Mouse (Mus musculus) hindbrain, embryonic 15.5 days (tissue): ENCODE measurements at regions not wholly inside any gene's neighbourhood (a gene's known extent, or its start where the extent isn't known, plus 50 kb on each side); places are given as distances from the start of the nearest gene placed in this dataset.

Source experiments
- ATAC-seq: fragments of 200-750 bp; cut with Nextera tagmentation; 2 replicates; pipeline ENCODE4 v1.8.0; 2017; ENCODE audit warnings: low read depth, moderate number of reproducible peaks, moderate TSS enrichment; ENCODE audit not compliant: low FRiP score
- H3K27ac ChIP-seq: fragments of 300-500 bp; sonication (generic); replicated peaks from 2 replicates; pipeline ENCODE4 v1.5.1; 2015; ENCODE audit warnings: mild to moderate bottlenecking, inconsistent platforms
- H3K27me3 ChIP-seq: fragments of 300-500 bp; sonication (generic); 2 replicates; pipeline ENCODE4 v1.6.1; 2015; ENCODE audit warnings: control low read depth, inconsistent platforms
- H3K36me3 ChIP-seq: fragments of 300-500 bp; sonication (generic); 2 replicates; pipeline ENCODE4 v1.6.1; 2015; ENCODE audit warnings: control low read depth, inconsistent platforms
- H3K4me1 ChIP-seq: fragments of 300-500 bp; sonication (generic); replicated peaks from 2 replicates; pipeline ENCODE4 v1.6.1; 2015; ENCODE audit warnings: control low read depth, inconsistent platforms
- H3K4me2 ChIP-seq: fragments of 300-500 bp; sonication (generic); 2 replicates; pipeline ENCODE4 v1.6.1; 2015; ENCODE audit warnings: moderate library complexity, mild to moderate bottlenecking, inconsistent platforms
- H3K4me3 ChIP-seq: fragments of 300-500 bp; sonication (generic); 2 replicates; pipeline ENCODE4 v1.5.1; 2015; ENCODE audit warnings: mild to moderate bottlenecking, inconsistent platforms
- H3K9ac ChIP-seq: fragments of 300-500 bp; sonication (generic); 2 replicates; pipeline ENCODE4 v1.6.1; 2015; ENCODE audit warnings: inconsistent platforms
- H3K9me3 ChIP-seq: fragments of 300-500 bp; sonication (generic); 2 replicates; pipeline ENCODE4 v1.6.1; 2016; ENCODE audit warnings: control low read depth, inconsistent platforms
- WGBS: fragments of 180-500 bp; shearing (Covaris S2); methylation state at CpG from one replicate; pipeline ENCODE4 v1.1.7; 2015; 5-methylcytosine and 5-hydroxymethylcytosine counted together

DNA sequence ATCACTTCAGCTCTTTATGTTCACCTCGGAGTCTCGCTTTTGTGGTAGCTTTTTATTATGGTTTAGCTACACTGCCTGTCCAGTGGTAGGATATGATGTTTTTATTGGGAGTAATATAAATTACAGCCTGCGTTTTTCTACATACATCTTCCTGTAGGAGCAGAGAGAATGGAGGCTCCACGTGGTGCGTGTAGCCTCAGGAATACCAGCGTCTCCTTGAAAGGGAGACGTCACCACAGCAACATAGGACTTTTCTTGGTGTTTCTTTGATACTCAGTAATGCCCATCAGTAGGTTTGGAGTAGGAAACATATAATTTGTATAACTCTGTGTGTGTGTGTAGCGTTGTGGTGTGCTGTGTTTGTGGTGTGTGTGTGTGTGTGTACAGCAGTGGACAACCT is 150.7 kb downstream of the Ndufs4 start:
- Histone ChIP-seq H3K27ac (no peak overlapping the region), H3K4me2 (no peak overlapping the region), H3K9me3 (no peaks in the 10 kb centered on the region), H3K36me3 (no peaks in the 10 kb centered on the region), H3K9ac (no peak overlapping the region), H3K27me3 (no peaks in the 10 kb centered on the region), H3K4me3 (no peak overlapping the region), H3K4me1 (no peaks in the 10 kb centered on the region)
- 93% methylated on average over 8 of the region's 8 CpGs for WGBS
- no peak for ATAC-seq

DNA sequence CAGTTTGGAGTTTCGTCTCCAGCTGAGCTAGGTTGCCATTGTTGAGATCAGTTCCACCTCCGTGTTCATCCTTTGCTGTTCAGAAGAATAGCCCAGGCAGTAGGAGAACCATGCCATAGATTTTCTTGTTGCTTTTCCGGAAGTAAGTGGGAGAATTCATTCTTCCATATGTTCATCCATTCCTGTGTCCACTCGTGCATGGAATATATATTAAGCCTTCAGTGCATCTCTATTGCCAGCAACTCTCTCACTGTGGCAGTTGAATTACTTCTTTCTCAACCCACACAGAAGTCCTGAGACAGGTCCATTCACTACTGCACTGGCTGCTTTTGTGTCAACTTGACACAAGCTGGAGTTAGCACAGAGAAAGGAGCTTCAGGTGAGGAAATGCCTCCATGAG is 152.2 kb downstream of the Ndufs4 start:
- H3K27ac ChIP-seq: no peak overlapping the region
- H3K4me3 ChIP-seq: no peak overlapping the region
- H3K36me3 ChIP-seq: no peaks in the 10 kb centered on the region
- WGBS: 78% methylated on average over 4 of the region's 4 CpGs
- no peaks in the 10 kb centered on the region for H3K9me3 ChIP-seq
- H3K9ac ChIP-seq: no peak overlapping the region
- H3K27me3 ChIP-seq: no peaks in the 10 kb centered on the region
- H3K4me2 ChIP-seq: no peak overlapping the region
- H3K4me1 ChIP-seq: no peaks in the 10 kb centered on the region
- no peak for ATAC-seq

GRCm38 (mm10) chr13:114232203-114232602 is 155.9 kb downstream of the Ndufs4 start:
- no peak for ATAC-seq
- H3K9me3 ChIP-seq: no peaks in the 10 kb centered on the region
- no peak overlapping the region for H3K27ac ChIP-seq
- no peaks in the 10 kb centered on the region for H3K4me1 ChIP-seq
- no peak overlapping the region for H3K4me2 ChIP-seq
- WGBS: 97% methylated on average over 3 of the region's 3 CpGs
- H3K27me3 ChIP-seq: no peaks in the 10 kb centered on the region
- H3K36me3 ChIP-seq: no peaks in the 10 kb centered on the region
- no peak overlapping the region for H3K9ac ChIP-seq
- no peak overlapping the region for H3K4me3 ChIP-seq

GRCm38 (mm10) chr13:114230557-114230956 is 157.5 kb downstream of the Ndufs4 start:
- H3K36me3 ChIP-seq: no peaks in the 10 kb centered on the region
- 89% methylated on average over 4 of the region's 4 CpGs for WGBS
- ATAC-seq: no peak

GRCm38 (mm10) chr13:114227046-114227445 is 161.0 kb downstream of the Ndufs4 start:
- H3K9ac ChIP-seq: no peak overlapping the region
- H3K27ac ChIP-seq: no peak overlapping the region
- H3K9me3 ChIP-seq: no peaks in the 10 kb centered on the region
- H3K4me3 ChIP-seq: no peak overlapping the region
- 44% methylated on average over 4 of the region's 4 CpGs for WGBS
- ATAC-seq: no peak
- no peaks in the 10 kb centered on the region for H3K27me3 ChIP-seq
- no peak overlapping the region for H3K4me2 ChIP-seq
- H3K4me1 ChIP-seq: 0 out of 2 replicates have a peak, but pooled peaks cover 3% of the 10 kb centered on the region
- H3K36me3 ChIP-seq: no peaks in the 10 kb centered on the region

More at GRCm38 (mm10) chr13:114230557-114230956, 157.5 kb downstream of the Ndufs4 start:
- Histone ChIP-seq H3K4me3 (no peak overlapping the region), H3K27ac (no peak overlapping the region), H3K4me1 (0 out of 2 replicates have a peak, but pooled peaks cover 3% of the 10 kb centered on the region), H3K27me3 (no peaks in the 10 kb centered on the region), H3K9ac (no peak overlapping the region), H3K4me2 (no peak overlapping the region), H3K9me3 (no peaks in the 10 kb centered on the region)

DNA sequence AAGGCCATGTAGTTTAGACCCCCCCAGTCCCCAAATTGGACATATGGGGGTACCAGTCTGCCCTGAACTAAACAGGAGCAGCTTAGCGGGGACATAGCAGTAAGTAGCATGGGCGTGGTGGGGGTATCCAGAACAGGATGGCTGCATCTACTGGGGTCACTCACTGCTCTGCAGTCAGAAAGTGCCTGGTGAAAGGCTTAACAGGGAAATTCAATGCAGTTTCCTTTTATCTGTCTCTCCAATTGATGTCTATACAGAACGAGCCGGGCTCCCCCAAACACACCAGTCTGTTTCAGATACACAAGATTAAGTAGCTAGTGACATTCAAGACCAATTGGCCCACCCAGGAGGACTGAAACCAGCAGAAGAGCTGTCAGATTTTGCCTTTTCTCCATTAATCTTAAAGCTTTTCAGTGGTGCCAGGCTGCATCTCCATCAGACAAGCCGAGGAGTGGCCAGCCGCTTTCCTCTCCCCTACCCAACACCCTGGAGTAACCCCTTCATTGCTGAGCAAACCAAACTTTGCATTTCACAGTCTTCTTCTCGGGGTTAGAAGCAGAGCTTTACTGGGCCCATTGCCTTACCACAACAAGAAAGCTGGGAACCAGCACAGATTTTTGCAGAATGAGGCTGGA is 161.7 kb downstream of the Ndufs4 start:
- no peak overlapping the region for H3K4me3 ChIP-seq
- no peaks in the 10 kb centered on the region for H3K36me3 ChIP-seq
- H3K4me1 ChIP-seq: 0 out of 2 replicates have a peak, but pooled peaks cover 3% of the 10 kb centered on the region
- ATAC-seq: 0 out of 2 replicates have a peak, but pooled peaks have one; percentile 62
- H3K27ac ChIP-seq: no peak overlapping the region
- no peaks in the 10 kb centered on the region for H3K27me3 ChIP-seq
- 51% methylated on average over 7 of the region's 7 CpGs for WGBS
- no peak overlapping the region for H3K4me2 ChIP-seq
- H3K9ac ChIP-seq: no peak overlapping the region
- no peaks in the 10 kb centered on the region for H3K9me3 ChIP-seq

GRCm38 (mm10) chr13:114219870-114220492 is 168.1 kb downstream of the Ndufs4 start:
- 47% methylated on average over 5 of the region's 5 CpGs for WGBS
- no peak overlapping the region for H3K9ac ChIP-seq
- H3K4me1 ChIP-seq: 0 out of 2 replicates have a peak, but pooled peaks cover 3% of the 10 kb centered on the region
- no peak overlapping the region for H3K4me2 ChIP-seq
- H3K27ac ChIP-seq: no peak overlapping the region
- peak; percentile 81 for ATAC-seq
- H3K9me3 ChIP-seq: no peaks in the 10 kb centered on the region
- no peaks in the 10 kb centered on the region for H3K27me3 ChIP-seq
- H3K36me3 ChIP-seq: no peaks in the 10 kb centered on the region
- H3K4me3 ChIP-seq: no peak overlapping the region

GRCm38 (mm10) chr13:114215044-114215443 is 173.0 kb downstream of the Ndufs4 start:
- no peaks in the 10 kb centered on the region for H3K9me3 ChIP-seq
- no peak overlapping the region for H3K27ac ChIP-seq
- no peak for ATAC-seq
- WGBS: 86% methylated on average over 4 of the region's 4 CpGs
- H3K27me3 ChIP-seq: no peaks in the 10 kb centered on the region
- no peak overlapping the region for H3K9ac ChIP-seq
- H3K36me3 ChIP-seq: no peaks in the 10 kb centered on the region
- H3K4me1 ChIP-seq: no peaks in the 10 kb centered on the region
- H3K4me3 ChIP-seq: no peak overlapping the region
- H3K4me2 ChIP-seq: no peak overlapping the region
